Mouse (Mus musculus) kidney, embryonic 14.5 days (tissue): ENCODE measurements around the gene Rflnb. TPM values are rescaled to one million over a fixed set of nuclear protein-coding genes. Genes with fewer than 3 reads are reported as not detected.
A peak's percentile ranks its signal among the peaks of the same experiment; 100 is the strongest.

Source experiments
- ATAC-seq: fragments of 200-750 bp; cut with Nextera tagmentation; 2 replicates; pipeline ENCODE4 v1.8.0; 2017; ENCODE audit warnings: moderate number of reproducible peaks, mild to moderate bottlenecking, moderate TSS enrichment, moderate library complexity; ENCODE audit not compliant: low FRiP score, low TSS enrichment
- H3K27ac ChIP-seq: fragments of 300-500 bp; sonication (generic); 2 replicates; pipeline ENCODE4 v1.5.1; 2014; ENCODE audit warnings: low read depth, mild to moderate bottlenecking, low read length, moderate library complexity, mixed read lengths
- H3K27me3 ChIP-seq: fragments of 300-500 bp; sonication (generic); 2 replicates; pipeline ENCODE4 v1.6.1; 2014; ENCODE audit warnings: mild to moderate bottlenecking, low read length; ENCODE audit not compliant: control insufficient read depth, insufficient read depth
- H3K36me3 ChIP-seq: fragments of 300-500 bp; sonication (generic); 2 replicates; pipeline ENCODE4 v1.6.1; 2014; ENCODE audit warnings: low read length, mixed read lengths; ENCODE audit not compliant: control insufficient read depth, insufficient read depth
- H3K4me1 ChIP-seq: fragments of 300-500 bp; sonication (generic); 2 replicates; pipeline ENCODE4 v1.6.1; 2014; ENCODE audit warnings: low read length, mixed read lengths; ENCODE audit not compliant: control insufficient read depth, insufficient read depth
- H3K4me2 ChIP-seq: fragments of 300-500 bp; sonication (generic); replicated peaks from 2 replicates; pipeline ENCODE4 v1.6.1; 2014; ENCODE audit warnings: low read depth, mild to moderate bottlenecking, low read length
- H3K4me3 ChIP-seq: fragments of 300-500 bp; sonication (generic); 2 replicates; pipeline ENCODE4 v1.5.1; 2014; ENCODE audit warnings: mild to moderate bottlenecking, low read length
- H3K9ac ChIP-seq: fragments of 300-500 bp; sonication (generic); 2 replicates; pipeline ENCODE4 v1.6.1; 2014; ENCODE audit warnings: low read depth, mild to moderate bottlenecking, low read length, moderate library complexity
- H3K9me3 ChIP-seq: fragments of 300-500 bp; sonication (generic); 2 replicates; pipeline ENCODE4 v1.6.1; 2016; ENCODE audit warnings: low read length; ENCODE audit not compliant: control insufficient read depth
- WGBS: fragments of 180-500 bp; shearing (Covaris S2); extraction: QIAGEN DNeasy Blood & Tissue Kit; methylation state at CpG from one replicate; pipeline ENCODE4 v1.1.7; 2014; 5-methylcytosine and 5-hydroxymethylcytosine counted together
- polyA plus RNA-seq: library from polyadenylated mRNA; unstranded; fragments of >200 nt; fragmentation: Nextera tagmentation; extraction: Ambion mirVana; gene quantifications from 2 replicates; pipeline ENCODE4 v1.2.1, GENCODE M21; 2014

The Rflnb gene
- polyA plus RNA-seq, 1 experiment from 2014 or later = 23.3 TPM

GRCm38 (mm10) chr11:76026527-76027138 lies 949 bp downstream of the Rflnb start:
- H3K4me2 ChIP-seq = peak overlapping the region; percentile 89
- peak overlapping the region; percentile 72 for H3K9ac ChIP-seq
- no peak overlapping the region for H3K27ac ChIP-seq
- 4% methylated on average over 12 of the region's 14 CpGs for WGBS
- 0 out of 2 replicates have a peak, but pooled peaks have one; percentile 22 for ATAC-seq
- H3K9me3 ChIP-seq = no peaks in the 10 kb centered on the region
- H3K4me3 ChIP-seq = peak overlapping the region; percentile 66
- H3K27me3 ChIP-seq = no peaks in the 10 kb centered on the region
- H3K4me1 ChIP-seq = peaks cover 14% of the 10 kb centered on the region; the same call in 1 of the 2 replicates
- no peaks in the 10 kb centered on the region for H3K36me3 ChIP-seq

- no peaks in the 10 kb centered on the region for H3K9me3 ChIP-seq
- peaks cover 14% of the 10 kb centered on the region; the same call in 1 of the 2 replicates for H3K4me1 ChIP-seq
- no peak overlapping the region for H3K4me2 ChIP-seq
- H3K4me3 ChIP-seq = no peak overlapping the region
- H3K27ac ChIP-seq = no peak overlapping the region
- no peaks in the 10 kb centered on the region; the same call in none of the 2 replicates for H3K36me3 ChIP-seq
- 81% methylated on average over 7 of the region's 7 CpGs for WGBS
- no peaks in the 10 kb centered on the region for H3K27me3 ChIP-seq
- no peak for ATAC-seq
- no peak overlapping the region for H3K9ac ChIP-seq
These were observed 2.5 kb downstream of the Rflnb start for GRCm38 (mm10) chr11:76025080-76025583.

GRCm38 (mm10) chr11:76020916-76021315 lies 6.7 kb downstream of the Rflnb start:
- H3K27ac ChIP-seq = no peak overlapping the region
- no peaks in the 10 kb centered on the region for H3K27me3 ChIP-seq
- no peak for ATAC-seq
- no peaks in the 10 kb centered on the region for H3K4me1 ChIP-seq
- no peak overlapping the region for H3K4me2 ChIP-seq
- H3K4me3 ChIP-seq = no peak overlapping the region
- WGBS = 79% methylated on average over 9 of the region's 9 CpGs
- no peaks in the 10 kb centered on the region for H3K9me3 ChIP-seq
- no peaks in the 10 kb centered on the region; the same call in none of the 2 replicates for H3K36me3 ChIP-seq
- H3K9ac ChIP-seq = no peak overlapping the region

GRCm38 (mm10) chr11:76019879-76020278 lies 7.7 kb downstream of the Rflnb start:
- 89% methylated on average over 4 of the region's 4 CpGs for WGBS
- H3K9me3 ChIP-seq = no peaks in the 10 kb centered on the region
- ATAC-seq = no peak

GRCm38 (mm10) chr11:76015814-76016213 lies 11.8 kb downstream of the Rflnb start:
- Histone ChIP-seq H3K9ac (no peak overlapping the region), H3K4me2 (no peak overlapping the region), H3K4me1 (no peaks in the 10 kb centered on the region), H3K9me3 (no peaks in the 10 kb centered on the region), H3K4me3 (no peak overlapping the region), H3K27me3 (no peaks in the 10 kb centered on the region), H3K36me3 (no peaks in the 10 kb centered on the region; the same call in none of the 2 replicates), H3K27ac (no peak overlapping the region)
- WGBS = 62% methylated on average over 4 of the region's 4 CpGs
- no peak for ATAC-seq

More at GRCm38 (mm10) chr11:76019879-76020278, 7.7 kb downstream of the Rflnb start:
- no peak overlapping the region for H3K27ac ChIP-seq
- no peaks in the 10 kb centered on the region for H3K27me3 ChIP-seq
- H3K36me3 ChIP-seq = no peaks in the 10 kb centered on the region; the same call in none of the 2 replicates
- no peak overlapping the region for H3K4me2 ChIP-seq
- H3K4me3 ChIP-seq = no peak overlapping the region
- H3K9ac ChIP-seq = no peak overlapping the region
- no peaks in the 10 kb centered on the region for H3K4me1 ChIP-seq

GRCm38 (mm10) chr11:76015251-76015650 lies 12.3 kb downstream of the Rflnb start:
- Histone ChIP-seq H3K4me1 (no peaks in the 10 kb centered on the region), H3K27me3 (no peaks in the 10 kb centered on the region), H3K4me3 (no peak overlapping the region), H3K36me3 (no peaks in the 10 kb centered on the region; the same call in none of the 2 replicates), H3K9me3 (no peaks in the 10 kb centered on the region), H3K27ac (no peak overlapping the region), H3K4me2 (no peak overlapping the region), H3K9ac (no peak overlapping the region)
- no peak for ATAC-seq
- 84% methylated on average over 6 of the region's 6 CpGs for WGBS

- no peaks in the 10 kb centered on the region for H3K4me1 ChIP-seq
- H3K27me3 ChIP-seq = no peaks in the 10 kb centered on the region
- 76% methylated on average over 9 of the region's 9 CpGs for WGBS
- H3K36me3 ChIP-seq = no peaks in the 10 kb centered on the region
- H3K9ac ChIP-seq = no peak overlapping the region
- H3K4me2 ChIP-seq = no peak overlapping the region
- ATAC-seq = no peak
- no peak overlapping the region for H3K4me3 ChIP-seq
- no peak overlapping the region for H3K27ac ChIP-seq
- H3K9me3 ChIP-seq = no peaks in the 10 kb centered on the region
These were observed 16.6 kb downstream of the Rflnb start for GRCm38 (mm10) chr11:76010838-76011624.

- Histone ChIP-seq H3K9ac (no peak overlapping the region), H3K9me3 (no peaks in the 10 kb centered on the region), H3K27ac (no peak overlapping the region), H3K4me1 (no peaks in the 10 kb centered on the region), H3K4me3 (no peak overlapping the region), H3K36me3 (no peaks in the 10 kb centered on the region), H3K27me3 (no peaks in the 10 kb centered on the region), H3K4me2 (no peak overlapping the region)
- 86% methylated on average over 6 of the region's 6 CpGs for WGBS
- ATAC-seq = no peak
These were observed 18.5 kb downstream of the Rflnb start for GRCm38 (mm10) chr11:76009101-76009500.

- Histone ChIP-seq H3K27me3 (no peaks in the 10 kb centered on the region), H3K9ac (no peak overlapping the region), H3K4me1 (no peaks in the 10 kb centered on the region), H3K27ac (no peak overlapping the region), H3K4me3 (no peak overlapping the region), H3K9me3 (no peaks in the 10 kb centered on the region), H3K4me2 (no peak overlapping the region), H3K36me3 (no peaks in the 10 kb centered on the region)
- 84% methylated on average over 2 of the region's 2 CpGs for WGBS
- no peak for ATAC-seq
These were observed 19.4 kb downstream of the Rflnb start for GRCm38 (mm10) chr11:76008162-76008561.
